Mouse (Mus musculus) adrenal gland, postnatal 14 days (tissue): ENCODE measurements at regions not wholly inside any gene's neighbourhood (a gene's known extent, or its start where the extent isn't known, plus 50 kb on each side); places are given as distances from the start of the nearest gene placed in this dataset.
A peak's percentile ranks its signal among the peaks of the same experiment; 100 is the strongest.
"Not testable (repeated sequence)": the region's sequence is repeated elsewhere in the genome, so short reads cannot be mapped to it uniquely, and the experiment has no call there.

ENCODE experiments used
- DNase-seq: peaks from one replicate; pipeline ENCODE4 v3.0.0; 2021; ENCODE audit warnings: mixed read lengths

DNA sequence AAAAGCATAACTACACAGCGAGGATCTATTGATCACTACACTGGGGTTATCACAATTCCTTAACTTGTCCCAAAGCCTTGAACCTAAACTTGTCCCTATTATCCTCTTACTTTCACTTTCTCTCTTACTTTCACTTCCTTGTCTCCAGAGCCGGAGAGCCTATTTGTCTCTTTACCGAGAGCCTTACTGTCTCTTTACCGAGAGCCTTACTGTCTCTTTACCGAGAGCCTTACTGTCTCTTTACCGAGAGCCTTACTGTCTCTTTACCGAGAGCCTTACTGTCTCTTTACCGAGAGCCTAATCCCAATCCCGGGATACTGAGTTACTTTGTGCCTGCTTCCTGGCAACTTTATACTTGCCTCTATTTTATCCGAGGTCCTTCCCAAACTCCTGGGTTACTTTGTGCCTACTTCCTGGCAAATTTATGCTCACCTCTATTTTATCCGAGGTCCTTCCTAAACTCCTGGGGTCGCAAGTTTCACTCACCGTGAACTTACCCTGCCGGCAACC is 335.3 kb upstream of the Ccng1 start:
- DNase-seq, result not testable (repeated sequence)

DNA sequence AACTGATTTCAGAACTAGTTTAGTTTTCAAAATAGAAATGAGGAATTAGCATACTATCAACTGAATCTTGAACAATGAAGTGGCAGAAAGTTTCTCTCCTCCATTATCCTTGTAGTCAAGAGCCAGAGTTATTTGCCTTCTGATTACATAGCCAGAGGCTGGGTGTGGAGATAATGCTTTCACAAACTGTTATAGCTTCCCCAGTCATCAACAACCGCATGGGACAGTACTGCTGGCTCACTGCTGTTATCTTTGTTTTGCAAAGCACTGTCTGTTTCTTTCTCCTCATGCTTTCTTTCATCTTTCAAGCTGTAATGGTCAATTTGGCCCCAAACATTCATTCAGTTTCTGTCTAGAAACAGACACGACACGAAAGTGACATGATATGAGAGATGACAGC is 308.5 kb upstream of the Ccng1 start:
- no peak for DNase-seq

DNA sequence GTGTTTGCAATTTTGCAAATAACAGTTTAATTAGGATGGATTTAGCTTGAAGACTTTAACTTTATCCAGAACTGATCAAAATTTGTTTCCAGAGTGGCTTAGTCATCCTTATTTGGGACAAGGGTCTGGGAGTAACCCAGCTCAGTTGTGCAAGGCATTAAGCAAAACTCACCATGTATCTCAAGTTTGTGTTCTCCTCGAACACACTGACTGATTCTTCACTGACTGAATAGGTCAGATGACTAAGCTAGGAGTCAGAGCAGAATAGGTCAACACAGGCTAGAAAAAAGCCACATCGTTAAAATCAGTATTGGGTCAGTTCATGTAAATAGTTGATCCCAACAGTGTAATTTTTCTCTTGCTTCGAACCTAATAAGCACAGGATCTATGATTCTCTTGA is 302.7 kb upstream of the Ccng1 start:
- DNase-seq, result no peak

DNA sequence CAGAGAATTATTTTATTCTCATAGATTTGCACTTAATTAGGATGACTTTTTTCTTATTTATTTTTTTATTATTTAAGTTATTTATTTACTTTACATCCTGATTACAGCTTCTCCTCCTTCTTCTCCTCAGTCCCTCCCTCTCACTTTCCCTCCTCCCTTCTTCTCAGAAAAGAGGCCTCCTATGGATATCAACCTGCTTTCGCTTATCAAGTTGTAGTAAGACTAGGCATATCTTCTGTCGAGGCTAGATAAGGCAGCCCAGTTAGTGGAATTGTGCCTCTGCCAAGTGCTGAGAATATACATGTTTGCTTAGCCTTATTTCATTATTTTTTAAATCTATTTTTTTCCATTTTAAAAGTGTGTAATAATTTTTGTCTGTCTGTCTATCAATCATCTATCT is 274.9 kb upstream of the Ccng1 start:
- DNase-seq, result no peak

DNA sequence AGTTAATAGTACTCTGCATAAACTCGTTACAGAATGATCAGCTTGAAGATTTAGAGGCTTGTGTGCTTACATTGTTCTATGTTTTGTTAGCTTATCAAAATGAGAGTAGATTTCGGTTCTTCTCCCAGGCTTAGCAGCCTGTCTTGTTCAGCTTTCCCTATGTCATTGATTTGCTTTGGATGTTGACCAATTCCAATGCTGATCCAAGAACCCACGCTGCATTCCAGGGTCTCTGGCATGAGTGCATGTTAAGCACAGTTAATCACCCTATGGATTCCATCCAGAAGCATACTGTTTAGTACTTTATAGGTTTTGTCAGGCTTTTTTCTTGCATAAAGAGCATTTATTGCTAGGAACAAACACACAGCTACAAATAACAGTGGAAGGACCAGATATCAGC is 255.0 kb upstream of the Ccng1 start:
- no peak for DNase-seq

DNA sequence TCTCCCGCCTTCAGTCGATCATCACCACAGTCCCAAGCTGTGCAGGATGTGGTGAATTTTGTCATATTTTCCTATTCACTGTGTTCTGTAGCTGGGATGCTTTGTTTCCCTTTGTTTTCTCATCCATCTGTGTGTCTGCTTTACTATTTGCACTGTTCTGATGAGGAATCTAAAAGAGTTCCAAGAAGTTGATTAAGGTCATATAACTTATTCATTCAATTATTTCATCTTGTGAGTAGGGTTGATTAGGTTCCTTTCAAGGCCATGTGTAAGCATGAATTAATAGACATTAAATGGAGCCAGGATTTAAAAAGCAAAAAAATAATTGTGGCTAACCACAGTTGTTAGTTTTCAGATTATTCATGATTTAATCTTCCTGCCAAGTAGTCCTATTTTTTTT is 217.7 kb upstream of the Ccng1 start:
- DNase-seq, result no peak

DNA sequence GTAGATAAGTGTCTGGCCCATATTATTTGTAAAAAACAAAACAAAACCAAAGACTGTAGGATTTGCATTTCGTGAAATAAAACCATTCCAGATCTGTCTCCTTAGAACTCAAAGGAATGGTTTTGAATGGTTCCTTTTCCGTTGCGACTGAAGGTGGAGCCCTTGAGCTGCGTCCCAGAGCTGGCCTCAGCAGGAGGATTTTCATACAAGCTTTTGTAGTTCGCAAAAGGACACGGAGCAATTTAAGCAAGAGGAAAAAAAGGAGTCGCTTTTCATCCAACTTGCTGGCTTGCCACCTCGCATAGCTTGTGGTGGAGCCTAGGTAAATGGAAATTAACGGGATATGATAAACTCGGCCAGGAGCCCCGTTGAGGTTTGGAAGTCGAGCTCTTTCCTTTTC is 172.1 kb upstream of the Ccng1 start:
- DNase-seq, result peak; percentile 48

DNA sequence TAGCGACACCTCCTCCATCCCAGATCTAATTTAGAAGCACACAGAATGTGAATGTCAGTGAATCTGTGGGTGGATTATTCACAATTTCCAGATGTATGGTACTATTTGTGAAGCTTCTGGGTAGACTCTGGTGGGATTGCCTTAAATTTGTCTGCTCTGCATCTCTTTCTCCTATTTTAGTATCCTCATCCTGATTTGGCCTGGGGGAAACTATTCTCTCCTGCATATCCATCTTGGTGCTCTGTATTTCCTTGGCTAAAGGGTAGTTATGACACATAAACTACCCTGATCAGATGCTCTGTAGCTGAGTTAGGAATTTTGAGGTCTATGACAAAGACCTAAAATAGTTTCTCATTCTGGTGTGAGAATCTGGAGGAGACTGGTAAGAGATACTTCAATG is 136.4 kb upstream of the Ccng1 start:
- no peak for DNase-seq

DNA sequence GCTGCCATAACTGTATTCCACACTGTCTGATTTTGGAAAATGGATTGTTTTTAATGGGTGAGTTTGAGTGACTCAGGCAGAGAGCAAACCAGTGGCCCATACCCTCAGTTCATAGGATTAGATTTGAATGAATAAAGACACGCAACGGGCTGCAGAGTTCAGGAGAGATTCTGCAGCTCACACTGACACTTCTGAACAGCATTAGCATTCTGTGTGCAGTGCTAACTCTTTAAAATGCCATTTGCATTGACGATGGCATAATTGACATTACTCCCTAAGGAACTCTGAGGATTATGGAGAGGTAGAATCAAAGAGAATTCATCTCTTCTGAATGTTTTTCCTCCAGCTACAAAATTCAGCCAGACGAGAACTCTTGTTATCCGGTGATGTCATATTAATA is 129.4 kb upstream of the Ccng1 start:
- no peak for DNase-seq

DNA sequence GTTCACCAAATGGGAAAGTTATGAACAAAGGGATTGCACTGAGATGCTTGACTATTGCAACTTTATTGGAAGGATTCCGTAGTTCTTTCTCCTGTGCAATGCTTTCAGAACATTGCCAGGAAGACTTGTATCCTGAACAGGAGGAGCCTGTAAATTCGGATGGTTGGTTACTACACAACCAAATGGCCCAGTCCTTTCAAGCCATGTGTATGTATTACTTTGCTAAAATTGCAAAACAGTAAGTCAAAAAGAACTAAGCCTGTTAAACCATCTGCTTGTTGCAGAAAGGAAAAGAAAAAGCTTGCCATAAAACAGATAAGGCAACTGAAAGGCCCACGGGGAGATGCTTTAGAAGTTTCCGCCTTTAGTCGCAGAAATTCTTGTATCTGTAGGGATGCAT is 124.5 kb upstream of the Ccng1 start:
- no peak for DNase-seq

DNA sequence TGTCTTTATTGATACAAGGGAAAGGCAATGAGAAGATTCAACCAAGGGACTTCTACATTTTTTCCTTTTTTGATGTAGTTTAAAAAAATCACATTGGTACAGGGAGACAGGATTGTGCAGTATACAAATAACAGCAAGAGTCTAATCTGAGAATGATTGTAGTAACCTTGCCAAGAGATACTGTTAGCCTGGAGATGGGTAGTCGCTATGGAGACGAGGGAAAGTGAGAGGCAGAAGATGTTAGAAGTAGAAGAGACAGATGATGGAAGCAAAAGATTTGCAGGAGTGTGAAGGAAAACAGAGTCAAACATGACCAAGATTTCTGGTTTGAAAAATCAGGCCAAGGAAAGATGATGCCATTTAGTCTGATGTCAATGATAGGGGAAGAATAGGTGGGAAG is 117.9 kb upstream of the Ccng1 start:
- no peak for DNase-seq

DNA sequence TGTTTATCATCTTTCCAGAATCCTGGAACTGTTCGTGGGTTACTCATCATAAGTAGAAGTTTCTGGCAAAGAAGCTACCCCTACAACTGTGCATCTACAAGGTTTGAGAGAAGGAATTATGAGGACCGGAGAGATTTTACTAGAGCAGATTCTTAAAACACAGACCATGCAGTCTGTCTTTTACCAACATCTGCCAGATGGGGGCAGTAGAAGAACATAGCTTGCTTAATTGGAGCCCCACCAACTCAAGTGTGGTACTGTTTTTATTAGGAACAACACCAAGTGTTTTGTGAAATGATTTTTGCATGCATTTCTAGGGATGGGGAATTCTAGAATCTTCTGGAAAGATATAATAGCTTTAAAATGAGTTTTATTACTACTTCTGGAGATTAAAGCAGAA is 110.6 kb upstream of the Ccng1 start:
- peak; percentile 39 for DNase-seq

DNA sequence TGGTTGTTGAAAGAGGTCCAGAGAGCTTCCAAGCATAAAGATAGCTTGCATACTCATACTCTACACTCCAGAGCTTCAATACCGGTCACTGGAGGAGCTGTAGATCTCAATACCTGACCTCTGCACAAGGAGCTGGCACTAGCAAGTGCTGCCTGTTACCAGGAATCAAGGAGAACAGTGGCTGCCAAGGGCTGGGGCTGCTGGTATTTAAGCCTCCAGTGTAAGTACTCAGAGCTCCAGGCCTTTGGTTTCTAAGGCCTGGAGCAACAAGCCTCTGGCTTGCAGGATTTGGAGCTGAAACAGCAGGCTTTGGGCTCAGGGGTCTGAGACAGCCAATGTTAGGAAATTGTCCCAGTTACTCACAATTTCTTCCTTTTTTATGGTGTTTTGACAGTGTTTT is 96.2 kb upstream of the Ccng1 start:
- DNase-seq, result no peak

DNA sequence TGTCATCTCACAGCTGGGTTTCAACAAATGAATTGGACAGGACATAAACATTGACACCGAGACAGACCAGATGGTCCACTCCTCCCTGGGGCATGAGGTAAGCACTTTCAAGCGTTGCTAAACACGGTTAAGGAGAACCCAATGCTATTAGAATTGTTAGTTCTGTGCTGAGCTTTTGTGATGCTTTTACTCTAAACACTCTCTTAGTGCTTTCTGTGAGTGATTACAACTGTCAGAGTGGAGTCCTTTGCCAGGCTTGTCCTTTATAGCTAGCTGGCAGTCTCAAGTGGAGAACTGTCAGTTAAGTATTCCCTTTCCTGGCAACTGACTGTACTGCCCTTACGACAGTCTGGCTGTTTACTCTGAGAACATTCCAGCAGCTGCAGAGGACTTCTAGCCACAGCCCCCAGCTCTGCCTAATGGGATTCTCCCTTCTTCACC is 95.6 kb upstream of the Ccng1 start:
- DNase-seq, result no peak

DNA sequence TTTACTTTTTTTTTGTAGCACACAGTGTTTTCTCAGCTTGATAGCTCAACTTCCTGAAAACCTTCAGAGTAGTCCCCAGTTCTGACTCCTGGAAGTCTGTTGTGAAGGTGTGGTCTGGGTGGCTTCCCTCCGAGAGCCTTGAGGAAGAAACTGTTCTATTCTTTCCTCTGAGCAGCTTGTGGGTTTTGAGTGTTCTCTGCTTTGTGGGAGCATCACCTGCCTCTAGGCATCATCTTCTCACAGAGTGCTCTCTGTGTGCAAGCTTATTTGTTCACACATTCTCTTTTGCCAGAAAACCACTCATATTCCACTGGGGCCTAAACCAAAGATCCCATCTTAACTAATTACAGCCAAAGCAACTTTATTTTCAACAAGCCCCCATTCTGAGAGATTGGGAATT is 91.5 kb upstream of the Ccng1 start:
- DNase-seq, result no peak

DNA sequence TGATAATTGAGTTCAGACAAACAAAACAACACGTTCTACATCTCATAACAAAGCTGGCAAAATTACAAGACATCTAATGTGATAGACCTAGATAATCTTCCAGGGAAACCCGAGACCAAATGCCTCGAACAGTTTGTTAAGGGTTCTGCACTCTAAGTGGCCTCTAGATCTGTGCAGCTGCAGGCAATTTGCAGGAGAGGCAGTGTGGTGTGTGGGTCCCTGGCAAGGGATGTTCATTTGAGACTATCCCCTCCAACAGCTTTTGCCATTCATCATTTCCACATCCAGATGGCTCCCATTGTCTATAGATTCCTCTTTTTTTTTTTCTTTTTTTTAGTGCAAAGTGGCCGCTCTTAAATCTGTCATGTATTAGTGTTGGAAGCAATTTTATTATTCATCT is 80.3 kb upstream of the Ccng1 start:
- no peak for DNase-seq
